Mouse (Mus musculus): ENCODE data around the gene Ak3. TPM values are rescaled to one million over a fixed set of nuclear protein-coding genes. Genes with fewer than 3 reads are reported as not detected.
"Not testable (repeated sequence)": the region's sequence is repeated elsewhere in the genome, so short reads cannot be mapped to it uniquely, and the experiment has no call there.

Ak3 gene
- total RNA-seq, 2 experiments from 2014 or later = 194 to 208 TPM

GRCm38 (mm10) chr19:29044353-29044768 lies 3.4 kb downstream of the Ak3 start:
- DNase-seq = no peak

- no peak for DNase-seq
These were observed 5.1 kb downstream of the Ak3 start for GRCm38 (mm10) chr19:29042647-29043046.

- DNase-seq = no peak
These were observed 5.6 kb downstream of the Ak3 start for GRCm38 (mm10) chr19:29042143-29042542.

- no peak for DNase-seq
These were observed 7.6 kb downstream of the Ak3 start for GRCm38 (mm10) chr19:29040206-29040605.

- DNase-seq = no peak
These were observed 8.4 kb downstream of the Ak3 start for GRCm38 (mm10) chr19:29039334-29039733.

GRCm38 (mm10) chr19:29037541-29037940 lies 10.2 kb downstream of the Ak3 start:
- DNase-seq = no peak

GRCm38 (mm10) chr19:29037026-29037425 lies 10.7 kb downstream of the Ak3 start:
- peak; percentile 45 for DNase-seq

GRCm38 (mm10) chr19:29032662-29033061 lies 15.1 kb downstream of the Ak3 start:
- DNase-seq = no peak

- DNase-seq = no peak
These were observed 16.0 kb downstream of the Ak3 start for GRCm38 (mm10) chr19:29031788-29032187.

GRCm38 (mm10) chr19:29024391-29024947 lies 23.3 kb downstream of the Ak3 start:
- no peak for DNase-seq

- DNase-seq = no peak
These were observed 25.9 kb downstream of the Ak3 start for GRCm38 (mm10) chr19:29021754-29022345.

- no peak for DNase-seq
These were observed 28.1 kb downstream of the Ak3 start for GRCm38 (mm10) chr19:29019647-29020046.

- no peak for DNase-seq
These were observed 31.0 kb downstream of the Ak3 start for GRCm38 (mm10) chr19:29016786-29017185.

GRCm38 (mm10) chr19:29016204-29016765 lies 31.5 kb downstream of the Ak3 start:
- DNase-seq = no peak

GRCm38 (mm10) chr19:29015410-29016203 lies 32.2 kb downstream of the Ak3 start:
- no peak for DNase-seq

- no peak for DNase-seq
These were observed 33.2 kb downstream of the Ak3 start for GRCm38 (mm10) chr19:29014466-29015055.

GRCm38 (mm10) chr19:29011355-29011990 lies 36.3 kb downstream of the Ak3 start:
- no peak for DNase-seq

- no peak for DNase-seq
These were observed 38.7 kb downstream of the Ak3 start for GRCm38 (mm10) chr19:29009046-29009445.

- no peak for DNase-seq
These were observed 39.6 kb downstream of the Ak3 start for GRCm38 (mm10) chr19:29008069-29008706.

GRCm38 (mm10) chr19:29000321-29000720 lies 47.4 kb downstream of the Ak3 start:
- DNase-seq = not testable (repeated sequence)

- DNase-seq = no peak
These were observed 49.7 kb downstream of the Ak3 start for GRCm38 (mm10) chr19:28997976-28998630.
